Mouse (Mus musculus) adrenal gland, postnatal 25 days (tissue): Measurements from ENCODE around the gene Cpm. TPM values are rescaled to one million over a fixed set of nuclear protein-coding genes. Genes with fewer than 3 reads are reported as not detected.
"Not testable (repeated sequence)": the region's sequence is repeated elsewhere in the genome, so short reads cannot be mapped to it uniquely, and the experiment has no call there.

Experiments
- DNase-seq: peaks from one replicate; pipeline ENCODE4 v3.0.0; 2021; ENCODE audit warnings: mixed read lengths
- total RNA-seq: library from RNA; stranded (reverse); gene quantifications from 2 replicates; pipeline ENCODE4 v1.2.3, GENCODE M21; 2021

The Cpm gene
- total RNA-seq, 1 experiment from 2014 or later, result 27.0 TPM

- DNase-seq, result no peak
Observed at GRCm38 (mm10) chr10:117593041-117593570, 36.2 kb upstream of the Cpm start.

- DNase-seq, result no peak
Observed at GRCm38 (mm10) chr10:117593857-117594256, 35.4 kb upstream of the Cpm start.

- DNase-seq, result no peak
Observed at GRCm38 (mm10) chr10:117594291-117594850, 34.9 kb upstream of the Cpm start.

GRCm38 (mm10) chr10:117594913-117595312, 34.4 kb upstream of the Cpm start:
- DNase-seq, result no peak

GRCm38 (mm10) chr10:117595442-117596164, 33.7 kb upstream of the Cpm start:
- no peak for DNase-seq

- no peak for DNase-seq
Observed at GRCm38 (mm10) chr10:117596165-117596735, 33.0 kb upstream of the Cpm start.

- DNase-seq, result no peak
Observed at GRCm38 (mm10) chr10:117596771-117597324, 32.5 kb upstream of the Cpm start.

- DNase-seq, result not testable (repeated sequence)
Observed at GRCm38 (mm10) chr10:117597371-117598265, 31.7 kb upstream of the Cpm start.

GRCm38 (mm10) chr10:117598266-117598950, 30.9 kb upstream of the Cpm start:
- no peak for DNase-seq

GRCm38 (mm10) chr10:117598951-117599572, 30.2 kb upstream of the Cpm start:
- not testable (repeated sequence) for DNase-seq

GRCm38 (mm10) chr10:117601146-117602035, 27.9 kb upstream of the Cpm start:
- no peak for DNase-seq

GRCm38 (mm10) chr10:117602325-117603129, 26.8 kb upstream of the Cpm start:
- no peak for DNase-seq

GRCm38 (mm10) chr10:117603130-117603833, 26.0 kb upstream of the Cpm start:
- DNase-seq, result no peak

GRCm38 (mm10) chr10:117603834-117604623, 25.3 kb upstream of the Cpm start:
- DNase-seq, result no peak

- DNase-seq, result no peak
Observed at GRCm38 (mm10) chr10:117604624-117605282, 24.5 kb upstream of the Cpm start.

GRCm38 (mm10) chr10:117605283-117606243, 23.7 kb upstream of the Cpm start:
- no peak for DNase-seq
